ENCODE assay signal across 37 mouse cellular contexts in genomic region chr12:70137095-70137494, GRCm38 (mm10). TPM values are rescaled to one million over a fixed set of nuclear protein-coding genes. Genes with fewer than 3 reads are reported as not detected.
DNase-seq lines count a peak whose midpoint lies in the region; ATAC-seq and TF ChIP-seq lines count a peak whose summit lies in the region.
"Had no signal": no experiment of that assay in that cellular context is flagged by ENCODE, and none has a peak within 500 bp of the region (broad histone marks: within the 10 kb centered on the region; RNA-seq: fewer than 3 reads in every experiment).

No protein-coding gene starts in this region.

- H3K4me1 ChIP-seq in forebrain, embryonic 15.5 days: peaks cover 3% of the 10 kb centered on the region; the same call in 1 of the 2 replicates
- no peaks in the 10 kb centered on the region for H3K4me1 ChIP-seq in forebrain, embryonic 14.5 days (ENCODE audit: control insufficient read depth, insufficient read depth, low read length)
- no peaks in the 10 kb centered on the region for H3K4me1 ChIP-seq in midbrain, embryonic 14.5 days (ENCODE audit: control insufficient read depth, insufficient read depth, low read length)
- no peaks in the 10 kb centered on the region; the same call in 1 of the 2 replicates for H3K4me1 ChIP-seq in midbrain, postnatal 0 days (ENCODE audit: insufficient read depth, low read length)
- H3K4me1 ChIP-seq: forebrain, embryonic 13.5 days; intestine, embryonic 15.5 days; limb, embryonic 13.5 days had no signal

- no peak overlapping the region for H3K4me3 ChIP-seq in forebrain, embryonic 15.5 days
- H3K4me3 ChIP-seq in forebrain, embryonic 14.5 days (ENCODE audit: low read depth, low read length): no peak overlapping the region
- H3K4me3 ChIP-seq in midbrain, embryonic 14.5 days (replicated peaks; ENCODE audit: low read depth, low read length): no peak overlapping the region
- H3K4me3 ChIP-seq in midbrain, postnatal 0 days (ENCODE audit: low read depth, low read length): no peak overlapping the region
- H3K4me3 ChIP-seq: erythroblast, embryonic 14.5 days; forebrain, embryonic 13.5 days; hindbrain, embryonic 10.5 days; intestine, embryonic 15.5 days; limb, embryonic 13.5 days; lung, embryonic 15.5 days; neural tube, embryonic 12.5 days had no signal

- no peaks in the 10 kb centered on the region for H3K36me3 ChIP-seq in forebrain, embryonic 15.5 days
- no peaks in the 10 kb centered on the region for H3K36me3 ChIP-seq in forebrain, embryonic 14.5 days (ENCODE audit: control insufficient read depth, insufficient read depth, low read length)
- no peaks in the 10 kb centered on the region for H3K36me3 ChIP-seq in midbrain, embryonic 14.5 days (ENCODE audit: control insufficient read depth, insufficient read depth, low read length)
- H3K36me3 ChIP-seq in midbrain, postnatal 0 days (ENCODE audit: insufficient read depth, low read length): no peaks in the 10 kb centered on the region
- H3K36me3 ChIP-seq: G1E; hindbrain, embryonic 10.5 days; intestine, embryonic 15.5 days; limb, embryonic 13.5 days; lung, embryonic 15.5 days; neural tube, embryonic 12.5 days had no signal

- no peak for TF ChIP-seq POLR2A in brain, embryonic 14.5 days (IDR thresholded peaks at IDR 0.05; ENCODE audit: borderline replicate concordance, extremely low read depth, insufficient read depth, insufficient read length, poor library complexity, severe bottlenecking)

- DNase-seq in forebrain, embryonic 14.5 days (ENCODE audit: low spot score): no peak
- peak; percentile 40 for DNase-seq in midbrain, embryonic 14.5 days
- no peak for DNase-seq in midbrain, postnatal 0 days (ENCODE audit: low spot score)
- peak; percentile 29 for DNase-seq in A20 (ENCODE audit: low read depth, low spot score)
- DNase-seq in brain, embryonic 14.5 days (ENCODE audit: low read depth): peak; percentile 28
- no peak for DNase-seq in adrenal gland, adult 2 months
- no peak for DNase-seq in spleen, adult 18-20 months
- DNase-seq: adrenal gland, postnatal 14 days; cerebellum, adult 11-12 months; cerebellum, adult 9-11 months; embryo, embryonic 11 days; gastrocnemius, postnatal 10 days; heart, postnatal 14 days; kidney, adult 8-10 months; kidney, postnatal 4 days; right cerebral cortex, adult 18-20 months had no signal

- H3K27me3 ChIP-seq in forebrain, embryonic 15.5 days: no peaks in the 10 kb centered on the region
- no peaks in the 10 kb centered on the region for H3K27me3 ChIP-seq in forebrain, embryonic 14.5 days (replicated peaks; ENCODE audit: control insufficient read depth, insufficient read depth, low read length)
- H3K27me3 ChIP-seq in midbrain, embryonic 14.5 days (ENCODE audit: control insufficient read depth, insufficient read depth, low read length): no peaks in the 10 kb centered on the region
- H3K27me3 ChIP-seq in midbrain, postnatal 0 days (ENCODE audit: insufficient read depth, low read length): no peaks in the 10 kb centered on the region
- H3K27me3 ChIP-seq: forebrain, embryonic 13.5 days; intestine, embryonic 15.5 days; limb, embryonic 13.5 days; lung, embryonic 15.5 days; neural tube, embryonic 12.5 days; Patski had no signal

- 0 out of 2 replicates have a peak, but pooled peaks have one; percentile 63 for ATAC-seq in forebrain, embryonic 15.5 days (replicated peaks)
- no peak for ATAC-seq in forebrain, embryonic 14.5 days
- no peak for ATAC-seq in midbrain, embryonic 14.5 days (ENCODE audit: low FRiP score, low TSS enrichment)
- ATAC-seq in midbrain, postnatal 0 days (ENCODE audit: low FRiP score): no peak
- ATAC-seq: forebrain, embryonic 13.5 days; hindbrain, embryonic 16.5 days; intestine, embryonic 15.5 days had no signal

- no peak overlapping the region for H3K4me2 ChIP-seq in forebrain, embryonic 15.5 days (replicated peaks)
- no peak overlapping the region for H3K4me2 ChIP-seq in forebrain, embryonic 14.5 days (ENCODE audit: low read length)
- no peak overlapping the region for H3K4me2 ChIP-seq in midbrain, embryonic 14.5 days (ENCODE audit: low read length)
- H3K4me2 ChIP-seq in midbrain, postnatal 0 days (ENCODE audit: low read depth, low read length, poor library complexity, severe bottlenecking): no peak overlapping the region
- H3K4me2 ChIP-seq: forebrain, embryonic 13.5 days; limb, embryonic 13.5 days; liver, embryonic 11.5 days; neural tube, embryonic 12.5 days had no signal

- WGBS in forebrain, embryonic 15.5 days: 72% methylated on average over 4 of the region's 4 CpGs
- WGBS in forebrain, embryonic 14.5 days: 85% methylated on average over 4 of the region's 4 CpGs
- WGBS in midbrain, embryonic 14.5 days: 65% methylated on average over 4 of the region's 4 CpGs
- WGBS in midbrain, postnatal 0 days: 58% methylated on average over 4 of the region's 4 CpGs

- no peak overlapping the region for H3K27ac ChIP-seq in forebrain, embryonic 15.5 days (replicated peaks)
- no peak overlapping the region for H3K27ac ChIP-seq in forebrain, embryonic 14.5 days (ENCODE audit: low read depth, low read length)
- no peak overlapping the region for H3K27ac ChIP-seq in midbrain, embryonic 14.5 days (replicated peaks; ENCODE audit: low read depth, low read length)
- H3K27ac ChIP-seq in midbrain, postnatal 0 days (ENCODE audit: low read depth, low read length): no peak overlapping the region
- H3K27ac ChIP-seq: forebrain, embryonic 13.5 days; hindbrain, embryonic 10.5 days; intestine, embryonic 15.5 days; kidney, postnatal 0 days; limb, embryonic 13.5 days; lung, embryonic 15.5 days; neural tube, embryonic 12.5 days had no signal

- H3K9ac ChIP-seq in forebrain, embryonic 15.5 days (replicated peaks): no peak overlapping the region
- H3K9ac ChIP-seq in forebrain, embryonic 14.5 days (ENCODE audit: low read length): no peak overlapping the region
- H3K9ac ChIP-seq in midbrain, embryonic 14.5 days (replicated peaks; ENCODE audit: low read length): no peak overlapping the region
- no peak overlapping the region for H3K9ac ChIP-seq in midbrain, postnatal 0 days (replicated peaks; ENCODE audit: low read length, poor library complexity, severe bottlenecking)
- H3K9ac ChIP-seq: forebrain, embryonic 13.5 days; intestine, embryonic 15.5 days; limb, embryonic 13.5 days; lung, embryonic 15.5 days; neural tube, embryonic 12.5 days had no signal

- TF ChIP-seq CTCF in midbrain, postnatal 0 days (IDR thresholded peaks at IDR 0.05): no peak
- no peak for TF ChIP-seq CTCF in brain, embryonic 14.5 days (IDR thresholded peaks at IDR 0.05; ENCODE audit: borderline replicate concordance, extremely low read depth, insufficient read depth, insufficient read length)

- H3K9me3 ChIP-seq in forebrain, embryonic 15.5 days: no peaks in the 10 kb centered on the region
- H3K9me3 ChIP-seq in forebrain, embryonic 14.5 days (replicated peaks; ENCODE audit: control insufficient read depth, low read length): no peaks in the 10 kb centered on the region
- H3K9me3 ChIP-seq in midbrain, embryonic 14.5 days (ENCODE audit: control insufficient read depth, low read length): no peaks in the 10 kb centered on the region
- H3K9me3 ChIP-seq in midbrain, postnatal 0 days (ENCODE audit: low read length): no peaks in the 10 kb centered on the region
- H3K9me3 ChIP-seq: forebrain, embryonic 13.5 days; G1E; hindbrain, embryonic 10.5 days; intestine, embryonic 15.5 days; limb, embryonic 13.5 days; lung, embryonic 15.5 days; neural tube, embryonic 12.5 days had no signal

RNA-seq across cellular contexts. Expression of gene Abhd12b, which starts 16.8 kb away (rescaled TPM):
- polyA plus RNA-seq in forebrain, embryonic 15.5 days (2015; fragmentation: Nextera tagmentation; extraction: Ambion mirVana): not detected in 2 replicates
- polyA plus RNA-seq in forebrain, embryonic 14.5 days (2014; fragmentation: Nextera tagmentation; extraction: Ambion mirVana): not detected in 2 replicates
- polyA plus RNA-seq in midbrain, embryonic 14.5 days (2014; fragmentation: Nextera tagmentation; extraction: Ambion mirVana): 0.39 and 0.47 TPM in 2 replicates
- total RNA-seq in midbrain, postnatal 0 days (2014; rRNA removed): not detected in 2 replicates
- 0.15 and 0.19 TPM in 2 replicates for polyA plus RNA-seq in midbrain, postnatal 0 days (2015; fragmentation: Nextera tagmentation; extraction: Ambion mirVana)
- 0.18 and 0.34 TPM in 2 replicates for polyA plus RNA-seq in brain, embryonic 14.5 days (2012; rRNA removed)
- not detected for total RNA-seq in adrenal gland, adult 2 months (2021)
- polyA plus RNA-seq in adrenal gland, adult 2 months (2012; rRNA removed): not detected in 2 replicates
- total RNA-seq: adrenal gland, postnatal 14 days; gastrocnemius, postnatal 10 days; heart, postnatal 14 days; layer of hippocampus, adult 8-10 months; layer of hippocampus, postnatal 25 days; megakaryocyte progenitor cell, adult 5-6 weeks; monocyte, adult 5-6 weeks had no signal
- polyA plus RNA-seq: erythroblast, embryonic 14.5 days; forebrain, embryonic 13.5 days; G1E; heart, embryonic 14.5 days; hindbrain, embryonic 10.5 days; kidney, postnatal 0 days; limb, embryonic 13.5 days; liver, embryonic 11.5 days; liver, embryonic 16.5 days; neural tube, embryonic 12.5 days; Patski; testis, adult 2 months; thymus, postnatal 0 days had no signal

RNA-seq across cellular contexts. Expression of gene Nin, which starts 23.6 kb away (rescaled TPM):
- polyA plus RNA-seq in forebrain, embryonic 15.5 days (2015; fragmentation: Nextera tagmentation; extraction: Ambion mirVana): 33.5 and 34.9 TPM in 2 replicates
- 14.8 and 26.9 TPM in 2 replicates for polyA plus RNA-seq in forebrain, embryonic 14.5 days (2014; fragmentation: Nextera tagmentation; extraction: Ambion mirVana)
- 15.3 and 17.1 TPM in 2 replicates for polyA plus RNA-seq in midbrain, embryonic 14.5 days (2014; fragmentation: Nextera tagmentation; extraction: Ambion mirVana)
- total RNA-seq in midbrain, postnatal 0 days (2014; rRNA removed): 25.0 and 25.8 TPM in 2 replicates
- 4.9 and 7.9 TPM in 2 replicates for polyA plus RNA-seq in midbrain, postnatal 0 days (2015; fragmentation: Nextera tagmentation; extraction: Ambion mirVana)
- polyA plus RNA-seq in brain, embryonic 14.5 days (2012; rRNA removed): 23.8 and 29.7 TPM in 2 replicates
- 10 to 100 TPM; 29.7 to 34.2 TPM for total RNA-seq in adrenal gland, adult 2 months (2021)
- polyA plus RNA-seq in adrenal gland, adult 2 months (2012; rRNA removed): 9.1 and 9.6 TPM in 2 replicates

Comparison
In these comparisons a context has a peak if more than half of its experiments do, and no peak if none do; other contexts are left out.
1. DNase-seq: peak in midbrain, embryonic 14.5 days (single experiment), A20 (single experiment) and brain, embryonic 14.5 days (single experiment); none in forebrain, embryonic 14.5 days (single experiment), midbrain, postnatal 0 days (single experiment), adrenal gland, adult 2 months (single experiment) and spleen, adult 18-20 months (0 of 2).